Mouse (Mus musculus): Measurements from ENCODE around the gene Pcgf6. TPM values are rescaled to one million over a fixed set of nuclear protein-coding genes. Genes with fewer than 3 reads are reported as not detected.

Gene Pcgf6
- polyA plus RNA-seq, 1 experiment: 4.8 TPM

DNA sequence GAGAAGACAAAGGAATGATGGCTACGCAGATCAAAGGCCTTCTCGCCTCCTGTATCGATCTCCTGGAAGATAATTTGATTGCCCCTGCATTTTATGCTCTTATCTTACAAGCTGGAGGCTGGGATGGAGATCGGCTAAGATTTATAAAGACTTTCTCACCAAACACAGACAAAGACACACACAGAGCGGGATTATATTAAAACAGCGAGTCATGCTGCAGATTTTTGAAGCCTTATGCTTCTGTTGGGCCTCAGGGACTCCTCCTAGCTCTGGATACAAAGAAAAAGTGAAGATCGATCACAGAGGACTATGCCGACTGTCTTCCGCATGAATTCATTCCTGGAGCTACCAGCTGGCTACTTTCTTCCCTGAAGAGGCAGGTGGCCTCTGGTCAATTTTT, 20.9 kb downstream of the Pcgf6 start:
- H3K4me1 ChIP-seq (ENCODE audit: control insufficient read depth, insufficient read depth, insufficient read length): no peaks in the 10 kb centered on the region
- H3K36me3 ChIP-seq (ENCODE audit: control insufficient read depth, insufficient read depth, low read length): peaks cover 9% of the 10 kb centered on the region
- WGBS: 93% methylated on average over 9 of the region's 9 CpGs
- H3K27me3 ChIP-seq (ENCODE audit: control insufficient read depth, insufficient read depth, low read length): no peaks in the 10 kb centered on the region
- H3K27ac ChIP-seq (ENCODE audit: insufficient read depth, low read length): no peak overlapping the region
- no peak overlapping the region for H3K4me3 ChIP-seq (ENCODE audit: extremely low read depth, insufficient read depth, insufficient read length)
- no peak for DNase-seq (ENCODE audit: low read depth in 1 of 2, low spot score in 2 of 2)
- no peak for TF ChIP-seq CTCF (IDR thresholded peaks at IDR 0.05; ENCODE audit: extremely low read depth, insufficient read depth, insufficient read length, insufficient replicate concordance)

- no peak for DNase-seq (ENCODE audit: low read depth in 1 of 2, low spot score in 2 of 2)
- Histone ChIP-seq H3K36me3 (ENCODE audit: control insufficient read depth, insufficient read depth, low read length) (no peaks in the 10 kb centered on the region), H3K4me1 (ENCODE audit: control insufficient read depth, insufficient read depth, insufficient read length) (no peaks in the 10 kb centered on the region), H3K27me3 (ENCODE audit: control insufficient read depth, insufficient read depth, low read length) (no peaks in the 10 kb centered on the region), H3K27ac (ENCODE audit: insufficient read depth, low read length) (no peak overlapping the region), H3K4me3 (ENCODE audit: extremely low read depth, insufficient read depth, insufficient read length) (no peak overlapping the region)
- TF ChIP-seq CTCF (IDR thresholded peaks at IDR 0.05; ENCODE audit: extremely low read depth, insufficient read depth, insufficient read length, insufficient replicate concordance) (no peak), POLR2A (IDR thresholded peaks at IDR 0.05; ENCODE audit: low read depth, low read length) (no peak)
- WGBS: 77% methylated on average over 4 of the region's 4 CpGs
Observed at GRCm38 (mm10) chr19:47026513-47026912, 24.2 kb downstream of the Pcgf6 start.

DNA sequence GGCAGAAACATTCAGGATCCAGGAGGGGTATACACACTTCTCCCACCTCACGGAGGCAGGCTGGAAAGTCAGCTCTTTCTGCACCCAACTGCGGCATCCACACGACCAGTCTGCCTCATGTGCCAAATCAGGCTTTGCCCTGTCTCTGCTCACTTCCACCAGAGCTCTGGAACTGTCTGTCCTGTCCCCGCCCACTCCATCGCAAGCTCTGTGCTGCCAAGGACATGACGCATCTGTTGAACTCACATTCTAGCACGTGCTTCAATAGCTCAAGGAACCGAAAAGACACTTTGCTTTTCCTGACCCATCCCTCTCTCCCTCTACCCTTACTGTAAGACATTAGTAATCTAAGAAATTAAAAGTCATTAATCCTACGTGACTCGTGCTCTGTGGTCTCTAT, 25.8 kb downstream of the Pcgf6 start:
- no peak for TF ChIP-seq POLR2A (IDR thresholded peaks at IDR 0.05; ENCODE audit: low read depth, low read length)
- no peak for TF ChIP-seq CTCF (IDR thresholded peaks at IDR 0.05; ENCODE audit: extremely low read depth, insufficient read depth, insufficient read length, insufficient replicate concordance)
- H3K27ac ChIP-seq (ENCODE audit: insufficient read depth, low read length): no peak overlapping the region
- 89% methylated on average over 10 of the region's 10 CpGs for whole genome bisulfite sequencing
- no peak overlapping the region for H3K4me3 ChIP-seq (ENCODE audit: extremely low read depth, insufficient read depth, insufficient read length)
- H3K27me3 ChIP-seq (ENCODE audit: control insufficient read depth, insufficient read depth, low read length): no peaks in the 10 kb centered on the region
- H3K36me3 ChIP-seq (ENCODE audit: control insufficient read depth, insufficient read depth, low read length): no peaks in the 10 kb centered on the region
- no peak for DNase-seq (ENCODE audit: low read depth in 1 of 2, low spot score in 2 of 2)
- no peaks in the 10 kb centered on the region for H3K4me1 ChIP-seq (ENCODE audit: control insufficient read depth, insufficient read depth, insufficient read length)

DNA sequence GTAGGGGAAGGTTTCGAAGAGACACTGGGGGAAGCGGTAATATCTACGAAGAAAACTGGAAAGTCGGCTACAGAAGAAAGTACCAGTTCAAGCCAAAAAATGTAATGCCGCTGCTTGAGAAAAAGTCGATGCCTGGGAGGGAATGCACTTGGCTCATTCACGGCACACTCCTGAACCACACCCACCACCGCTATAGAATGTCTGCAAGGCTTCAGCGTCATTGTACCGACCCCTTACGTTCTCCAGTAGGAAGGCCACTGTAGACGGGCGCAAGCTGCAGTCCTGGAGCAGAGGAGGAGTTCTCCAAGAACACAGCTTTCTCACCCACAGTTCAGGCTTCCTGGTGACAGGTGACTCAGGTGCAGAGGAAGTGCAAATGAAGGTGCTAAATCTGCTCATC, 27.2 kb downstream of the Pcgf6 start:
- no peaks in the 10 kb centered on the region for H3K27me3 ChIP-seq (ENCODE audit: control insufficient read depth, insufficient read depth, low read length)
- H3K4me1 ChIP-seq (ENCODE audit: control insufficient read depth, insufficient read depth, insufficient read length): no peaks in the 10 kb centered on the region
- no peaks in the 10 kb centered on the region for H3K36me3 ChIP-seq (ENCODE audit: control insufficient read depth, insufficient read depth, low read length)
- no peak for TF ChIP-seq CTCF (IDR thresholded peaks at IDR 0.05; ENCODE audit: extremely low read depth, insufficient read depth, insufficient read length, insufficient replicate concordance)
- TF ChIP-seq POLR2A (IDR thresholded peaks at IDR 0.05; ENCODE audit: low read depth, low read length): no peak
- WGBS: 83% methylated on average over 13 of the region's 13 CpGs
- DNase-seq (ENCODE audit: low read depth in 1 of 2, low spot score in 2 of 2): no peak
- no peak overlapping the region for H3K27ac ChIP-seq (ENCODE audit: insufficient read depth, low read length)
- no peak overlapping the region for H3K4me3 ChIP-seq (ENCODE audit: extremely low read depth, insufficient read depth, insufficient read length)

- H3K27me3 ChIP-seq (ENCODE audit: control insufficient read depth, insufficient read depth, low read length): no peaks in the 10 kb centered on the region; the same call in 1 of the 2 replicates
- WGBS: 55% methylated on average over 4 of the region's 4 CpGs
Observed at GRCm38 (mm10) chr19:47022709-47023108, 28.0 kb downstream of the Pcgf6 start.

GRCm38 (mm10) chr19:47019326-47019725, 31.4 kb downstream of the Pcgf6 start:
- Histone ChIP-seq H3K4me3 (ENCODE audit: extremely low read depth, insufficient read depth, insufficient read length) (no peak overlapping the region), H3K27ac (ENCODE audit: insufficient read depth, low read length) (no peak overlapping the region), H3K4me1 (ENCODE audit: control insufficient read depth, insufficient read depth, insufficient read length) (peaks cover 10% of the 10 kb centered on the region), H3K36me3 (ENCODE audit: control insufficient read depth, insufficient read depth, low read length) (no peaks in the 10 kb centered on the region), H3K27me3 (ENCODE audit: control insufficient read depth, insufficient read depth, low read length) (peaks cover 13% of the 10 kb centered on the region)
- DNase-seq (ENCODE audit: low read depth in 1 of 2, low spot score in 2 of 2): no peak
- no peak for TF ChIP-seq POLR2A (IDR thresholded peaks at IDR 0.05; ENCODE audit: low read depth, low read length)
- no peak for TF ChIP-seq CTCF (IDR thresholded peaks at IDR 0.05; ENCODE audit: extremely low read depth, insufficient read depth, insufficient read length, insufficient replicate concordance)
- WGBS: 53% methylated on average over 6 of the region's 6 CpGs

More at GRCm38 (mm10) chr19:47022709-47023108, 28.0 kb downstream of the Pcgf6 start:
- no peak overlapping the region for H3K27ac ChIP-seq (ENCODE audit: insufficient read depth, low read length)
- H3K36me3 ChIP-seq (ENCODE audit: control insufficient read depth, insufficient read depth, low read length): no peaks in the 10 kb centered on the region
- no peaks in the 10 kb centered on the region for H3K4me1 ChIP-seq (ENCODE audit: control insufficient read depth, insufficient read depth, insufficient read length)
- no peak for DNase-seq (ENCODE audit: low read depth in 1 of 2, low spot score in 2 of 2)
- no peak for TF ChIP-seq POLR2A (IDR thresholded peaks at IDR 0.05; ENCODE audit: low read depth, low read length)
- no peak for TF ChIP-seq CTCF (IDR thresholded peaks at IDR 0.05; ENCODE audit: extremely low read depth, insufficient read depth, insufficient read length, insufficient replicate concordance)
- H3K4me3 ChIP-seq (ENCODE audit: extremely low read depth, insufficient read depth, insufficient read length): no peak overlapping the region

GRCm38 (mm10) chr19:47018330-47018729, 32.4 kb downstream of the Pcgf6 start:
- Histone ChIP-seq H3K27me3 (ENCODE audit: control insufficient read depth, insufficient read depth, low read length) (peaks cover 14% of the 10 kb centered on the region), H3K4me3 (ENCODE audit: extremely low read depth, insufficient read depth, insufficient read length) (no peak overlapping the region), H3K4me1 (ENCODE audit: control insufficient read depth, insufficient read depth, insufficient read length) (peaks cover 11% of the 10 kb centered on the region), H3K36me3 (ENCODE audit: control insufficient read depth, insufficient read depth, low read length) (no peaks in the 10 kb centered on the region), H3K27ac (ENCODE audit: insufficient read depth, low read length) (no peak overlapping the region)
- no peak for DNase-seq (ENCODE audit: low read depth in 1 of 2, low spot score in 2 of 2)
- TF ChIP-seq POLR2A (IDR thresholded peaks at IDR 0.05; ENCODE audit: low read depth, low read length): no peak
- TF ChIP-seq CTCF (IDR thresholded peaks at IDR 0.05; ENCODE audit: extremely low read depth, insufficient read depth, insufficient read length, insufficient replicate concordance): no peak
- 56% methylated on average over 2 of the region's 2 CpGs for WGBS
